Mouse (Mus musculus): ENCODE data around the gene Ptprn2.

Gene Ptprn2

GRCm38 (mm10) chr12:116641339-116642190, 156.0 kb downstream of the Ptprn2 start:
- DNase-seq (ENCODE audit: low spot score in 2 of 2), result no peak

GRCm38 (mm10) chr12:116642191-116642549, 156.7 kb downstream of the Ptprn2 start:
- DNase-seq (ENCODE audit: low spot score in 2 of 2), result no peak

GRCm38 (mm10) chr12:116646771-116647170, 161.3 kb downstream of the Ptprn2 start:
- DNase-seq (ENCODE audit: low spot score in 2 of 2), result peak in 1 of 2 experiments; percentile 31

- peak; percentile 67 to 75 for DNase-seq (ENCODE audit: low spot score in 2 of 2)
These were observed 163.2 kb downstream of the Ptprn2 start for GRCm38 (mm10) chr12:116648584-116649206.

GRCm38 (mm10) chr12:116653684-116654083, 168.2 kb downstream of the Ptprn2 start:
- DNase-seq (ENCODE audit: low spot score in 2 of 2), result no peak

GRCm38 (mm10) chr12:116660076-116660475, 174.6 kb downstream of the Ptprn2 start:
- DNase-seq (ENCODE audit: low spot score in 2 of 2), result peak; percentile 44 to 48

- DNase-seq (ENCODE audit: low spot score in 2 of 2), result no peak
These were observed 175.5 kb downstream of the Ptprn2 start for GRCm38 (mm10) chr12:116661018-116661417.

- DNase-seq (ENCODE audit: low spot score in 2 of 2), result peak; percentile 39 to 61
These were observed 192.2 kb downstream of the Ptprn2 start for GRCm38 (mm10) chr12:116677701-116678100.

- DNase-seq (ENCODE audit: low spot score in 2 of 2), result peak in 1 of 2 experiments; percentile 1
These were observed 204.3 kb downstream of the Ptprn2 start for GRCm38 (mm10) chr12:116689832-116690231.

GRCm38 (mm10) chr12:116709535-116709934, 224.0 kb downstream of the Ptprn2 start:
- no peak for DNase-seq (ENCODE audit: low spot score in 2 of 2)

- DNase-seq (ENCODE audit: low spot score in 2 of 2), result peak in 1 of 2 experiments; percentile 27
These were observed 225.2 kb downstream of the Ptprn2 start for GRCm38 (mm10) chr12:116710716-116711115.

- no peak for DNase-seq (ENCODE audit: low spot score in 2 of 2)
These were observed 225.6 kb downstream of the Ptprn2 start for GRCm38 (mm10) chr12:116711133-116711532.

- no peak for DNase-seq (ENCODE audit: low spot score in 2 of 2)
These were observed 227.6 kb downstream of the Ptprn2 start for GRCm38 (mm10) chr12:116713096-116713495.

GRCm38 (mm10) chr12:116721062-116721461, 235.5 kb downstream of the Ptprn2 start:
- DNase-seq (ENCODE audit: low spot score in 2 of 2), result peak; percentile 30 to 46

GRCm38 (mm10) chr12:116740141-116740540, 254.6 kb downstream of the Ptprn2 start:
- DNase-seq (ENCODE audit: low spot score in 2 of 2), result no peak

- no peak for DNase-seq (ENCODE audit: low spot score in 2 of 2)
These were observed 255.8 kb downstream of the Ptprn2 start for GRCm38 (mm10) chr12:116741300-116741699.

- DNase-seq (ENCODE audit: low spot score in 2 of 2), result peak in 1 of 2 experiments; percentile 44
These were observed 260.9 kb downstream of the Ptprn2 start for GRCm38 (mm10) chr12:116746401-116746800.

GRCm38 (mm10) chr12:116752784-116753183, 267.3 kb downstream of the Ptprn2 start:
- no peak for DNase-seq (ENCODE audit: low spot score in 2 of 2)

GRCm38 (mm10) chr12:116763961-116764360, 278.4 kb downstream of the Ptprn2 start:
- no peak for DNase-seq (ENCODE audit: low spot score in 2 of 2)

GRCm38 (mm10) chr12:116770911-116771310, 285.4 kb downstream of the Ptprn2 start:
- DNase-seq (ENCODE audit: low spot score in 2 of 2), result no peak

GRCm38 (mm10) chr12:116771493-116771892, 286.0 kb downstream of the Ptprn2 start:
- no peak for DNase-seq (ENCODE audit: low spot score in 2 of 2)

GRCm38 (mm10) chr12:116772081-116772566, 286.6 kb downstream of the Ptprn2 start:
- no peak for DNase-seq (ENCODE audit: low spot score in 2 of 2)

GRCm38 (mm10) chr12:116773344-116773743, 287.8 kb downstream of the Ptprn2 start:
- DNase-seq (ENCODE audit: low spot score in 2 of 2), result peak in 1 of 2 experiments; percentile 51

Measured in right cerebral cortex, adult 2 months (tissue).